Mouse (Mus musculus) heart, embryonic 11.5 days (tissue): ENCODE data around the gene Gm12695. TPM values are rescaled to one million over a fixed set of nuclear protein-coding genes. Genes with fewer than 3 reads are reported as not detected.

Experiments
- ATAC-seq: fragments of 200-750 bp; cut with Nextera tagmentation; replicated peaks from 2 replicates; pipeline ENCODE4 v1.8.0; 2017; ENCODE audit warnings: moderate library complexity; ENCODE audit not compliant: insufficient number of reproducible peaks, low FRiP score, low TSS enrichment
- H3K27ac ChIP-seq: fragments of 300-500 bp; sonication (generic); 2 replicates; pipeline ENCODE4 v1.5.1; 2014; ENCODE audit warnings: mild to moderate bottlenecking, low read depth, low read length
- H3K27me3 ChIP-seq: fragments of 300-500 bp; sonication (generic); 2 replicates; pipeline ENCODE4 v1.6.1; 2014; ENCODE audit warnings: mild to moderate bottlenecking, low read length, mixed read lengths; ENCODE audit not compliant: control insufficient read depth, insufficient read depth
- H3K36me3 ChIP-seq: fragments of 300-500 bp; sonication (generic); 2 replicates; pipeline ENCODE4 v1.6.1; 2014; ENCODE audit warnings: mild to moderate bottlenecking, low read length, moderate library complexity, mixed read lengths; ENCODE audit not compliant: control insufficient read depth, insufficient read depth
- H3K4me1 ChIP-seq: fragments of 300-500 bp; sonication (generic); 2 replicates; pipeline ENCODE4 v1.6.1; 2014; ENCODE audit warnings: low read length; ENCODE audit not compliant: control insufficient read depth, insufficient read depth
- H3K4me2 ChIP-seq: fragments of 300-500 bp; sonication (generic); 2 replicates; pipeline ENCODE4 v1.6.1; 2014; ENCODE audit warnings: mild to moderate bottlenecking, moderate library complexity
- H3K4me3 ChIP-seq: fragments of 300-500 bp; sonication (generic); 2 replicates; pipeline ENCODE4 v1.5.1; 2014; ENCODE audit warnings: low read depth, low read length
- H3K9ac ChIP-seq: fragments of 300-500 bp; sonication (generic); 2 replicates; pipeline ENCODE4 v1.6.1; 2014; ENCODE audit warnings: mild to moderate bottlenecking, low read depth, low read length, moderate library complexity
- H3K9me3 ChIP-seq: fragments of 300-500 bp; sonication (generic); replicated peaks from 2 replicates; pipeline ENCODE4 v1.6.1; 2016; ENCODE audit warnings: low read length; ENCODE audit not compliant: control insufficient read depth
- WGBS: fragments of 180-500 bp; shearing (Covaris S2); extraction: QIAGEN DNeasy Blood & Tissue Kit; methylation state at CpG from one replicate; pipeline ENCODE4 v1.1.7; 2014; ENCODE audit not compliant: insufficient replicate concordance; 5-methylcytosine and 5-hydroxymethylcytosine counted together
- polyA plus RNA-seq: library from polyadenylated mRNA; unstranded; fragments of >200 nt; fragmentation: Nextera tagmentation; extraction: Ambion mirVana; gene quantifications from 2 replicates; pipeline ENCODE4 v1.2.1, GENCODE M21; 2014

Gm12695 gene
- not detected in 2 replicates for polyA plus RNA-seq

DNA sequence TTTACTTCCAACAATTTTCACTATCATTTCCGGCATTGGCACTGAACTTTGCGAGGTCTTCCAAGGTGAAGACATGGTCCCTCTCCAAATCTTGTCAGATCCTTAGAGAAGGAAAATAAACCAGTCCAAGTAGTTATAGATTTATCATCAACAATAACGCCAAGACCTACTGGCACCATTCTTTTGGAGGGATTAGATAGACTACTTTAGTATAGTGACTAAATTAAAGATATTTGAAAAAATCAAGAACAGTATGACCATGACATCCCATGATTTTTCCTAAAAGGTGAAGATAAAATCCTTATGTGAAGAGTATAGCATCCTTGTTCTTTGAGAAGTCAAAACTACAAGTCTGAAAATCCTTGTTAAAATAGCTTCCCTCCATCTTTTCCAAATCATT, at the start of gene Gm12695:
Gene Gm12695 (minus strand): TSS at position 101 of the 400 bp plus-strand sequence.
- Histone ChIP-seq H3K27ac (no peak within 1 kb of the TSS), H3K36me3 (no peaks in the 10 kb centered on the region), H3K9ac (no peak within 1 kb of the TSS), H3K4me3 (no peak within 1 kb of the TSS), H3K27me3 (no peaks in the 10 kb centered on the region), H3K9me3 (no peaks in the 10 kb centered on the region), H3K4me2 (no peak within 1 kb of the TSS), H3K4me1 (no peaks in the 10 kb centered on the region)
- 84% methylated on average over 3 of the region's 3 CpGs for WGBS
- no peak for ATAC-seq

DNA sequence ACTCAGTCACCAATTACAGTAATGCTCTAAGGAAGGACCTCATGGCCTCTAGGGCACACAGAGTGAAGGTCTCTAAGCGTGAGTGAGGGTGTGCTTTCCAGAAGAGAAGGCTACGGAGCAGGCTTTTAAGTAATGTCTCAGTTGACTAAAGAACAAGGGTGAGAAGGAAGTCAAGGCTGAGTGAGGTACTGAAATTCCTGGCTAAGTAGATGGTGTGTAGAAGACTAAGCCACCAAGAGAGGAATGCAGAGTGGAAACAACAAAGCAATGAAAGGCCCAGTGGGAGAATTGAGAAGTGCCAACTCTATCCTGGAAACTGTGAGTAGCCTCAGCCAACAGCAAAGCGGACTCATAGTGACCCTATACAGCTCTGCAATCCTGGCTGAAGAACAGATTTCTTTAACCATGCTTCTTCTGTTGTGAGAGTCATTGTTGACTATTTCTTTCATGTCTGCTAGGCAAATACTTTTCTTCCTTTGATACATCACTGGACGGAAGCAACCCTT, 40.6 kb upstream of the Gm12695 start:
- Histone ChIP-seq H3K4me2 (no peak overlapping the region), H3K4me1 (no peaks in the 10 kb centered on the region), H3K36me3 (no peaks in the 10 kb centered on the region), H3K9me3 (no peaks in the 10 kb centered on the region), H3K27ac (no peak overlapping the region), H3K27me3 (no peaks in the 10 kb centered on the region), H3K4me3 (no peak overlapping the region), H3K9ac (no peak overlapping the region)
- 79% methylated on average over 4 of the region's 4 CpGs for WGBS
- no peak for ATAC-seq

DNA sequence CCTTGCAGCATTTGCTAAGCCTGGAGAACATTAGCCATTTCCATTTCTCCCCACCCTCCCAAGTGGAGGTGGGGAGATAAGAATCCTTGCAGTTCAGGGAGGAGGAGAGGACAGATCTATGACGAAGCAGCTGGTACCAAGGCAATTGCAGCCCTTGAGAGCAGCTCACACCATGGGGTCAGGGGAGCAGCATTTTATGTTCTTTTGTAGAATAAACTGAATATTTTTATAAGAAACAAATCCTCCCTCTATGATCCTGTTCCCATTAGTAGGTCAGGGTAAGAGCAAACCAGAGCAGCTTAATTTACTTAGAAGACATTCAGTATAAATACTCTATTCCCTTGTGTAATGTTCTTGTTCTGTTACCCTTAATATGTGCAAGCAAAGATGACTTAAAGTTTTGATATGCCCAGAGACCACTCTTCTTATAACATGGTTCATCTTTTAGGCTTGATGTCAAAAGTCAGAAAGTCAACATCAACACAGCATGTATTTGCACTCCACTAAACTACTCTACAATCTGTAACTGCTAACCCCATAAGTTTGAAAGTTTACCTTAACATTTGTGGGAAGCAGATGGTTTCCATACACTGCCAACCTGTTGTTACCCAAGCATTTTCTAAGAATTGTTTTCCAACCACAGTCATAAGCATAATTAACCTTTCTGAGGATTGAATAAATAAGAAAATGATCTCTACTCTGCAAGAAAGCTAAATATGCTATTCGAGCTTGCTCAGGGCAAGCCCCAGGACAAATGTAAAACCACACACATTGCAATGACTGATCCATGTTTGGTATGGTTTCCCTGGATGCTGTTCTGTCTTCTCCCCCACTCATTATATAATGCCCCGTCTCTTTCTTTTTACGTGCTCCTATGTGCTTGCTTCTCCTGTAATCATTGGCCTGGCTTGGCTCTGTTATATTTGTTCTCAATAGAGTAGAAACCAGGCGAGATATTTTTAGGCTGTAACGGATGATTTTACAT, 22.1 kb upstream of the Gm12695 start:
- Histone ChIP-seq H3K36me3 (no peaks in the 10 kb centered on the region), H3K9me3 (no peaks in the 10 kb centered on the region), H3K4me1 (no peaks in the 10 kb centered on the region), H3K4me3 (no peak overlapping the region), H3K9ac (no peak overlapping the region), H3K4me2 (no peak overlapping the region), H3K27me3 (no peaks in the 10 kb centered on the region), H3K27ac (no peak overlapping the region)
- WGBS, result 58% methylated on average over 6 of the region's 6 CpGs
- ATAC-seq, result no peak

DNA sequence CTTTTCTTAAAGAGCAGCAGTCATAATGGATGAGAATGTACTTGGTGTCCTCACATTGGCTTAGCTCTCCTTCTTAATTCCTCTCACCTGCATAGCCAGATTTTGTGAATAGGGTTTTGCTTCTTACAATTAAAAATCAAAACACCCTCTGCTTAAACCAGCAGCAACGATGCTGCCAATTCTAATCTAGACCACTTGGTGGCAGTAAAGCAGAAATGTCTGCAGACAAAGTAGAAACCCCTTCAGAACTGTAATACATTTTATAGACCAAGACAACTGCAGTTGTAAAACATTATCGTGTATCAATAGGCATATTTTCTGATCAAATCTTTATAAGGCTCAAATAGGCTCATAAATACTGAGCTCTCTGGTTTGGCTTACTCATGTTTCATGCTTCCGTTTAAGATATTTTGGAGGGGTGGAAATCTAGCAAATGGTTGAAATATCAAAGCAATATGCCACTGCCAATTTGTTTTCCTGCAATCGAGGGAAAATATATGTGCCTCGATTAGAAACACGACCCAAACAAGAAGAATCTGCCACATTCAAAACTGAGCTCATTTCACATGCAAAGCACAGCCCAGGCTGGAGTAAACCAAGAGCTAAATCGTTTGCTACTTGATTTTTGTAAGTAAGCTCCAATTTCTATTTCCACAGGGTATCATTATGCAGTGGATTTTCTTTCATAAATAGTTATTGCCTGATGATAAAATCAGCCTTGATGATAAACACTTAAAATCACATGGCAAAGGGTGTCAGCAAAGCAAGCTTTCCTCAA, 14.6 kb upstream of the Gm12695 start:
- H3K4me2 ChIP-seq, result no peak overlapping the region
- H3K9me3 ChIP-seq, result no peaks in the 10 kb centered on the region
- no peaks in the 10 kb centered on the region for H3K27me3 ChIP-seq
- no peak overlapping the region for H3K27ac ChIP-seq
- no peaks in the 10 kb centered on the region for H3K36me3 ChIP-seq
- no peak overlapping the region for H3K4me3 ChIP-seq
- ATAC-seq, result no peak
- H3K9ac ChIP-seq, result no peak overlapping the region
- WGBS, result 40% methylated on average over 7 of the region's 7 CpGs
- no peaks in the 10 kb centered on the region for H3K4me1 ChIP-seq

DNA sequence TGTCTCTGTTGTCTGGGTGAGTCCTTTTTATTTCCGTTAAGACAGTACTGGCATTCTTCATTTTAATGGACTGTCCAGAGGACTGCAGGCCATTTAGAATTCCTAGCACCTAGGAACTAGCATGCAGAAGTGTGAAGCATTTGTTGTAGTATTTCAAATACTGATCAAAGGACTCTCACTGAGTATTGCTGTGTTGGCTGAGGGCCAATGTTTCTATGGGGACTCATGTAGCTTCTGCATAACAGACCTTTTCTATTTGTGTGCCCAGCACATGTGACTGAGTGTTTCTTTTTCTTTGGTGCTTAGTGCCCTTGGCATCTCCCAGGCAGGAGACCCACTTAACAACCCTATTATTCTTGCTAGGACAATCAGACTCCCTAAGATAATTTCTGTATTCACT, 12.6 kb upstream of the Gm12695 start:
- Histone ChIP-seq H3K4me1 (no peaks in the 10 kb centered on the region), H3K9me3 (no peaks in the 10 kb centered on the region), H3K27me3 (no peaks in the 10 kb centered on the region), H3K36me3 (no peaks in the 10 kb centered on the region), H3K27ac (no peak overlapping the region), H3K4me3 (no peak overlapping the region), H3K4me2 (no peak overlapping the region), H3K9ac (no peak overlapping the region)
- no peak for ATAC-seq
- 69% methylated on average over 1 of the region's 1 CpGs for WGBS

DNA sequence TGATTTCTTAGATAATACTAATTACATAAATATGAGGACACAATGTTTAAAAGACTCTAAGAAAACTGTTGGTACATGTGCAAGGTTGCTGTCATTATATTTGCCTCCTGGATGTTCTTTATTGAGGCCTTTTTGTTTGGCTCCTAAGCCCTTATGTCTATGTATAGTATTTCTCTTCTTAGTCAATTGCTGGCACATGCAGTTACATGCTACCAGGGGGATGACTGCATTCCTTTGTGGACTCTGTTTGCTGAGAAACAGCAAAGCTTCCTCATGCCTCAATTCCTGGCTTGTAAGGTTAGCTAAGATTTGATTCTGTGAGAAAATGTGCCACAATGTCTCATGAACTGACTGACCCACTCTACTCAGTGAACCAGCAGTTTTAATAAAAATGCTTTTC, 6.3 kb upstream of the Gm12695 start:
- no peaks in the 10 kb centered on the region for H3K4me1 ChIP-seq
- H3K36me3 ChIP-seq, result no peaks in the 10 kb centered on the region
- no peak overlapping the region for H3K27ac ChIP-seq
- no peak overlapping the region for H3K4me2 ChIP-seq
- no peak overlapping the region for H3K9ac ChIP-seq
- no peaks in the 10 kb centered on the region for H3K27me3 ChIP-seq
- no peaks in the 10 kb centered on the region for H3K9me3 ChIP-seq
- no peak for ATAC-seq
- H3K4me3 ChIP-seq, result no peak overlapping the region

DNA sequence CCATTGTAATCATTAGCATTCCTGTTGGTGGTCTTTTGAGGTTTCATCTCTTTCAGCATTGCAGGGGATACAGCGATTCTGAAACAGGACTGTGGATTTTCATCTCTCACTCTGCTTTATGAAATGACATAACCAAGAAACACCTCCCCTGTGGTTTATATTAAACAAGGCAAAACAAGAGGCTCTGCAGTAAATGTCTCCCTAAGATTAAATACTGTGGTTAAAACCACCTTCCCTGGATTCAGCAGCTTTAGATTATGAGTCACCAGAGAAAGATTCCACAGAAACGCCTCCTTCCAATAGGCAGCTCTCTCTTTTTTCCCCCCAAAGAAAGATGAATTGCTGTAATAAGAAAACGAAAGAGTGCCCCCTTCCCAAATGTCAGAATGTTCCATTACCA, 4.9 kb upstream of the Gm12695 start:
- ATAC-seq, result no peak
- Histone ChIP-seq H3K27me3 (no peaks in the 10 kb centered on the region), H3K9me3 (no peaks in the 10 kb centered on the region), H3K4me1 (no peaks in the 10 kb centered on the region), H3K27ac (no peak overlapping the region), H3K4me2 (no peak overlapping the region), H3K9ac (no peak overlapping the region), H3K36me3 (no peaks in the 10 kb centered on the region), H3K4me3 (no peak overlapping the region)
- WGBS, result 55% methylated on average over 3 of the region's 3 CpGs

DNA sequence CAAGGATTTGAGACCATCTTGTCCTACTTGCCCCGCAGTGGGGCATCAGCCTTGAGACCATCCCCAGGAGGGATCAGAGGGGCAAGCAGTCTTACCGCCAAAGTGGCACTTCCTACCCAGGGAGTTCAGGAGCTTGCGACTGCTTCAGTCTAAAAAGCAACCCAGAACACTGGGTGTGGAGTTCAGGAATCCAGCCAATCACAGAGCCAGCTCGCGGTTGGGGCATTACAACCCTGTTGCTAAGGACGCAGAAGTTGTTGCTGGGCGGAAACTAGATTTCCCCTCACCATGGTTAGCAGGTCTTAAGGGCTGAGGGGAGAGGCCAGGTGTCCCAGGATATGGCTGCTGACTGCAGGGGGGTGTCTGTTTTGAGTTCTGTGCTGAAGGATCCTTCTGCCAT, 1.6 kb upstream of the Gm12695 start:
- whole genome bisulfite sequencing, result 14% methylated on average over 7 of the region's 7 CpGs
- Histone ChIP-seq H3K4me1 (no peaks in the 10 kb centered on the region), H3K4me3 (no peak overlapping the region)

More for the DNA sequence above, 1.6 kb upstream of the Gm12695 start:
- no peak for ATAC-seq
- Histone ChIP-seq H3K27ac (no peak overlapping the region), H3K9me3 (no peaks in the 10 kb centered on the region), H3K36me3 (no peaks in the 10 kb centered on the region), H3K9ac (no peak overlapping the region), H3K4me2 (no peak overlapping the region), H3K27me3 (no peaks in the 10 kb centered on the region)
